Mouse (Mus musculus) limb, embryonic 11.5 days (tissue): Measurements from ENCODE around the gene Hes1. TPM values are rescaled to one million over a fixed set of nuclear protein-coding genes. Genes with fewer than 3 reads are reported as not detected.

Experiments used
- ATAC-seq: fragments of 200-750 bp; cut with Nextera tagmentation; 2 replicates; pipeline ENCODE4 v1.8.0; 2017; ENCODE audit warnings: low read depth; ENCODE audit not compliant: insufficient number of reproducible peaks, low FRiP score, low TSS enrichment
- DNase-seq: peaks from one replicate; pipeline ENCODE4 v3.0.0-alpha.2; 2015; ENCODE audit warnings: low spot score
- H3K27ac ChIP-seq: fragments of 300-500 bp; sonication (generic); replicated peaks from 2 replicates; pipeline ENCODE4 v1.5.1; 2014; ENCODE audit warnings: low read depth, mild to moderate bottlenecking, low read length
- H3K27me3 ChIP-seq: fragments of 300-500 bp; sonication (generic); 2 replicates; pipeline ENCODE4 v1.6.1; 2014; ENCODE audit warnings: mild to moderate bottlenecking, low read length, mixed read lengths; ENCODE audit not compliant: control insufficient read depth, insufficient read depth
- H3K36me3 ChIP-seq: fragments of 300-500 bp; sonication (generic); 2 replicates; pipeline ENCODE4 v1.6.1; 2014; ENCODE audit warnings: mild to moderate bottlenecking, low read length, moderate library complexity, mixed read lengths; ENCODE audit not compliant: control insufficient read depth, insufficient read depth
- H3K4me1 ChIP-seq: fragments of 300-500 bp; sonication (generic); 2 replicates; pipeline ENCODE4 v1.6.1; 2014; ENCODE audit warnings: low read length, mixed read lengths; ENCODE audit not compliant: control insufficient read depth, insufficient read depth
- H3K4me2 ChIP-seq: fragments of 300-500 bp; sonication (generic); 2 replicates; pipeline ENCODE4 v1.6.1; 2014; ENCODE audit warnings: low read depth, mild to moderate bottlenecking, moderate library complexity; ENCODE audit not compliant: severe bottlenecking
- H3K4me3 ChIP-seq: fragments of 300-500 bp; sonication (generic); 2 replicates; pipeline ENCODE4 v1.5.1; 2014; ENCODE audit warnings: low read depth, low read length
- H3K9ac ChIP-seq: fragments of 300-500 bp; sonication (generic); 2 replicates; pipeline ENCODE4 v1.6.1; 2014; ENCODE audit warnings: mild to moderate bottlenecking, low read length
- H3K9me3 ChIP-seq: fragments of 300-500 bp; sonication (generic); 2 replicates; pipeline ENCODE4 v1.6.1; 2016; ENCODE audit warnings: low read length; ENCODE audit not compliant: control insufficient read depth
- WGBS: fragments of 180-500 bp; shearing (Covaris S2); extraction: QIAGEN DNeasy Blood & Tissue Kit; methylation state at CpG from one replicate; pipeline ENCODE4 v1.1.7; 2014; 5-methylcytosine and 5-hydroxymethylcytosine counted together
- polyA plus RNA-seq: library from polyadenylated mRNA; unstranded; fragments of >200 nt; fragmentation: Nextera tagmentation; extraction: Ambion mirVana; gene quantifications from 2 replicates; pipeline ENCODE4 v1.2.1, GENCODE M21; 2014

The Hes1 gene
- polyA plus RNA-seq, 1 experiment from 2014 or later, result 71.0 TPM

DNA sequence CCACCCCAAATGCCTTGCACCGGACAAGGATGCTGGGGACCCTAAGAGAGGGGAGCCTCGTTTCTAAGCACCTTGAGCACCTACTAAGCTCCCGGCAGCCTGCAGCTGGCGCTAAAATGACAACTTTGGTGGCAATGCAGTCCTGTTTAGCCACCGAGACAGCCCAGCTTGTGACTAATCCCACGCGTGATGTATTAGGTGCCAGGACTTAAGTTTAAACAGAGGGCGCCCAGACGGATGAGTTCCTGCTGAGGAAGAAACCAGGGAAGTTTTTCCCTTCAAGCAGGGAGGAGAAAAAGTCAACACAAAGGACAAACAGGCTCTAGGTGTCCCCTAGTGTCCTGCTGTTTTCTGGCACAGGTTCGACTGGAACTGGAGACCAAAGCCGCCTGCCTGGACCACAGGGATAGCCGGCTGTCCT is 6.6 kb downstream of the Hes1 start:
- Histone ChIP-seq H3K4me2 (peak overlapping the region; percentile 67), H3K27ac (peak overlapping the region; percentile 97), H3K4me1 (peaks cover 19% of the 10 kb centered on the region), H3K27me3 (no peaks in the 10 kb centered on the region), H3K9ac (peak overlapping the region; percentile 63), H3K4me3 (peak overlapping the region; percentile 25), H3K9me3 (no peaks in the 10 kb centered on the region), H3K36me3 (no peaks in the 10 kb centered on the region)
- no peak for DNase-seq
- no peak; the same call in 1 of the 2 replicates for ATAC-seq
- WGBS, result 2% methylated on average over 12 of the region's 12 CpGs

DNA sequence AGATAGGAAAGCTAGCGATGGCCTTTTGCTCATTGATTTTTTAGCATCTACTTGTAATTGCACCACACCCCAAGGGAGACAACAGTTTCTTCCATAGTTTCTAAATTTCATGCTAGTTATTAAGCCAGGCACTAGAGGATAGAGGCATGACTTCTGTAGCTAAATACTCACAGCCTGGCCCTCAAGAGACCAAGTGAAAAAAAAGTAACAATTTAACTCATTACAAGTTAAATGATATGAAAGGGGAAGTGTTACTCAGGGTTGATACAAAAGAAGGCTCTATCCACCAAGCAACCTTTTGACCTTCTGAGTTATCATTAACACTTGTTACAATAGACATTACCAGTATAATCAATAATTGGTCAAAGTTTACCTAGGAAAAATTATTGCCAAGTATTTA is 9.1 kb downstream of the Hes1 start:
- H3K36me3 ChIP-seq, result no peaks in the 10 kb centered on the region
- peaks cover 16% of the 10 kb centered on the region for H3K4me1 ChIP-seq
- no peak overlapping the region for H3K9ac ChIP-seq
- H3K27ac ChIP-seq, result no peak overlapping the region
- H3K9me3 ChIP-seq, result no peaks in the 10 kb centered on the region
- 98% methylated on average over 1 of the region's 1 CpGs for WGBS
- no peak for ATAC-seq
- H3K4me3 ChIP-seq, result no peak overlapping the region
- DNase-seq, result no peak
- H3K4me2 ChIP-seq, result no peak overlapping the region
- H3K27me3 ChIP-seq, result no peaks in the 10 kb centered on the region

DNA sequence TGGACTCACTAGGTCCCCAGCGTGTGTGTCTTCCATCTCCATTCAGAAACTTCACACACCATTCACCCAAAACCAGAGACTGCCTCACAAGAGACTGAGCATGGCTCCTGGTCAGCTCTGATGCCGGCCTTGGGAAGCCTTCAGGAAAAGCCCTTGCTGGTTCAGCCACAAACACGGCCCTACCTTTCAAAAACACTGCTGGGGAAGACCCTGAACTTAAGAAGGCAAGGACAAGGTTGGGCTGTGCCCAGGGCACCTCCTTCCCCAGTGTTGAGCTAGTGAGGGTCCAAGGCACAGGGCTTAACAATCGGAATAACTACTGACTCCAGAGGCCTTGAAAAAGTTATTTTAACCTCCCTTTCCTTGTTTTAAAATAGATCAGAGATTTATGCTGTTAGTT is 17.3 kb downstream of the Hes1 start:
- Histone ChIP-seq H3K27ac (no peak overlapping the region), H3K4me1 (peaks cover 8% of the 10 kb centered on the region; the same call in 1 of the 2 replicates), H3K9me3 (no peaks in the 10 kb centered on the region), H3K4me3 (no peak overlapping the region), H3K9ac (no peak overlapping the region), H3K4me2 (no peak overlapping the region), H3K36me3 (no peaks in the 10 kb centered on the region), H3K27me3 (no peaks in the 10 kb centered on the region)
- no peak for DNase-seq
- WGBS, result 67% methylated on average over 4 of the region's 4 CpGs
- no peak for ATAC-seq

DNA sequence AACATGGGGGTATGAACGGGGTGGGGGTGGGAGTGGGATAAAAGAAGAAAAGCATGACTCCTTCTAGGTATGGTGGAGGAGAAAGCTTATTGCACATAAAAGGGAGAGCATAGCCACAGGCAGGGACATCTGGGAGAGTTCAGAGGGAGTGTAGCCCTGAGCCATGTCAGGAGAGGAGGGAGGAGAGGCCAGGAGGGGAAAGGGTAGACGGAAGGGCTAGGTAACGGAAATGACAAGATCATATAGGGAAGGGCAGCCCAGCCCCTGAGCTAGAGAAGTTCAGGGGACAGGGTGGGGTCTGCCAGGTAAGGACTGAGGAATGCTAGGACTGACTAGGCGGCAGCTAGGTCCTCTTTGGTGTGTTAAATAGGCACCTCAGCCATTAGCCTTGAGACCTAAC is 17.8 kb downstream of the Hes1 start:
- WGBS, result 59% methylated on average over 4 of the region's 4 CpGs
- no peaks in the 10 kb centered on the region for H3K27me3 ChIP-seq
- H3K4me2 ChIP-seq, result no peak overlapping the region
- no peaks in the 10 kb centered on the region for H3K36me3 ChIP-seq
- ATAC-seq (no peak), DNase-seq (no peak)
- H3K9ac ChIP-seq, result no peak overlapping the region
- no peak overlapping the region for H3K4me3 ChIP-seq
- H3K4me1 ChIP-seq, result peaks cover 8% of the 10 kb centered on the region; the same call in 1 of the 2 replicates
- H3K27ac ChIP-seq, result no peak overlapping the region
- no peaks in the 10 kb centered on the region for H3K9me3 ChIP-seq

DNA sequence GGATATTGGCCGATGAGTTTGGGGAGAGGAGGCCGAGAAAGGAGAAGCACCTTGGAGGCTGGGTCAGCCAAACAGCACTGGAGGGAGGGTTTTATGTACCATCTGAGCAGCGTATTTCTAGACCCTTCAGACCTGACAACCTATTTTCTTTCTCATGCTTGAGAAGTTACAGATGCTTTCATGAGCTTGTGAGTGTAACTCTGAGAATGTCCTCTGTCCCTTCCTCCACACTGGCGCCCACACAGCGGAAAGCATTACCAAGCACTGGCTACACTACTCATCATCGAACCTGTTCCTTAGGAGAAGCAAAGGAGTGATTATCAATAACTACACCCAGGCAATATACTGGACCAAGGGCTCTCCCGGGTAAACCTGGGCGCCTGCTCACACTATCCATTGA is 18.8 kb downstream of the Hes1 start:
- no peaks in the 10 kb centered on the region for H3K36me3 ChIP-seq
- H3K27me3 ChIP-seq, result no peaks in the 10 kb centered on the region
- no peak overlapping the region for H3K9ac ChIP-seq
- H3K4me1 ChIP-seq, result peaks cover 8% of the 10 kb centered on the region; the same call in 1 of the 2 replicates
- H3K27ac ChIP-seq, result no peak overlapping the region
- WGBS, result 93% methylated on average over 8 of the region's 8 CpGs
- ATAC-seq (no peak), DNase-seq (no peak)
- no peak overlapping the region for H3K4me3 ChIP-seq
- H3K9me3 ChIP-seq, result no peaks in the 10 kb centered on the region
- H3K4me2 ChIP-seq, result no peak overlapping the region

DNA sequence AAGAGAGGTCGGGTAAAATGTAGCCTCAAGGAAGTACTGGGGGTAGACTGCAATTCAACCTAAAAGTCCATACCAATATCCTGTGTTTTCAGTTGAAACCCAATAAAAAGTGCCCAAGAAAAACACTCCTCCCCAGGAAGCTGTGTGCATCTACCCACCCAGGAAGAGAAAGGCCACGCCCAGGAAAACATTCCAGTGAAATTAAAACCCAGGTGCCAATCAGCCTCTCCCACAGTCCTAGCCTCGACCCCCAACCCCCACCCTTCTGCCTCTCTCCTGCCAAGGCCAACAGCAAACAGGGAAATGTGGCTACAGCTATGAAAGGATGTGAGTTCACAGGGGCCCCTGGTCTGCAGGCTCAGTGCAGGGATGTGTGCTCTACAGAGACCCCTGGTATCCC is 19.4 kb downstream of the Hes1 start:
- no peak for ATAC-seq
- H3K9me3 ChIP-seq, result no peaks in the 10 kb centered on the region
- no peak for DNase-seq
- H3K4me1 ChIP-seq, result peaks cover 8% of the 10 kb centered on the region; the same call in 1 of the 2 replicates
- H3K9ac ChIP-seq, result no peak overlapping the region
- H3K4me3 ChIP-seq, result no peak overlapping the region
- H3K27me3 ChIP-seq, result no peaks in the 10 kb centered on the region
- 0 out of 2 replicates have a peak overlapping the region, but pooled peaks have one; percentile 36 for H3K27ac ChIP-seq
- WGBS, result 48% methylated on average over 3 of the region's 3 CpGs
- no peaks in the 10 kb centered on the region for H3K36me3 ChIP-seq
- H3K4me2 ChIP-seq, result no peak overlapping the region

DNA sequence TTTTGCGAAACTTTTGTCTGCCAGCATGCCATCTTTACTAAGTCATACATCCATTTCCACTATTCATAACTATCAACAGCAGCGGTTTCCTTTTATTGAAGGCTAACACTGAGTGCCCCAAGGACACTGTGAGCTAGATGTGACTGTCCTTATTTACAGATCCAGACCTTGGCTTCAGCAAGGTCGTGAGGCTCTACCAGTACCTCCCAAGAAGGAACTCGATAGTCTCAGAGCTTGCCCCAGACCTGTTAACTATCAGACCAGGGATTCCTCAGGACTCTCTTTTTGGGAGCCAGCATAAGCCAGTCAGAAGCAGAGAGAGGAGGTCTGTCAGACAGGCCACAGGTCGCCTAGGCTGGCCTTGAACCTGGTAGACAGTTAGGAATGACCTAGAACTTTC is 24.5 kb downstream of the Hes1 start:
- no peaks in the 10 kb centered on the region for H3K27me3 ChIP-seq
- H3K4me3 ChIP-seq, result no peak overlapping the region
- no peak for ATAC-seq
- no peaks in the 10 kb centered on the region for H3K36me3 ChIP-seq
- peaks cover 3% of the 10 kb centered on the region; the same call in 1 of the 2 replicates for H3K4me1 ChIP-seq
- H3K4me2 ChIP-seq, result no peak overlapping the region
- DNase-seq, result no peak
- H3K9ac ChIP-seq, result no peak overlapping the region
- H3K27ac ChIP-seq, result no peak overlapping the region
- WGBS, result 84% methylated on average over 5 of the region's 5 CpGs
- H3K9me3 ChIP-seq, result no peaks in the 10 kb centered on the region

DNA sequence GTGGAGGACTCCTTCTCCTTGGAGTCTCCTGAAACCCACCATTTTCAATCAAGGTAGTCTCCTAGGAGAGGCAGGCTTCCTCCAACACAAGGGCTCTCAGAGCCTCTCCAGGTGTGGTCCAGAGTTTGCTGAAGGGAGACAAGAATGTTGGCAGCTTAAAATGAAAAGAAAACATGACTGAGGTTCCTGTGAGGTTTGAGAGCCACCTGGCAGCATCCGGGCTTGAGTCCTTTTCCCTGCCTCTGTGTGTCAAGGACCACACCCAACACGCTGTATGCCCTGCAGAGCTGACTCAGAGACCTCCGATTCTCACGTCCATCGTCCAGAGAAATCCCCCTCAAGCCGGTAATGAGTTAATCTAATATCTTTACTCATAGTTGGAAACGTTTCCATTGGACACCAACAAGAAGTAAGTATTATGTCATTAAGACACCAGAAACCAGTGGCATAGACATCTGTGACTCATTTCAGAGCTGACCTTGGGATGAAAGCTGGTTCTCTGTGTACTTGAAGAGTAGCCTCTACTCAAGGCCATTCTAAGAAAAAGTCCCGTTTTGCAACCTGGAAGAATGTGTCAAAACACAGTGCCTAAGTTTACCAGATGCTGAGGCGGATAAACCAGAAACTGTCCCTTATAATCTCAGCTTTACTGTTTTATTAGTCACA is 26.1 kb downstream of the Hes1 start:
- Histone ChIP-seq H3K27ac (no peak overlapping the region), H3K9ac (no peak overlapping the region), H3K4me1 (no peaks in the 10 kb centered on the region), H3K4me3 (no peak overlapping the region), H3K36me3 (no peaks in the 10 kb centered on the region), H3K9me3 (no peaks in the 10 kb centered on the region), H3K4me2 (no peak overlapping the region), H3K27me3 (no peaks in the 10 kb centered on the region)
- ATAC-seq, result no peak
- DNase-seq, result no peak
- 80% methylated on average over 9 of the region's 9 CpGs for WGBS

DNA sequence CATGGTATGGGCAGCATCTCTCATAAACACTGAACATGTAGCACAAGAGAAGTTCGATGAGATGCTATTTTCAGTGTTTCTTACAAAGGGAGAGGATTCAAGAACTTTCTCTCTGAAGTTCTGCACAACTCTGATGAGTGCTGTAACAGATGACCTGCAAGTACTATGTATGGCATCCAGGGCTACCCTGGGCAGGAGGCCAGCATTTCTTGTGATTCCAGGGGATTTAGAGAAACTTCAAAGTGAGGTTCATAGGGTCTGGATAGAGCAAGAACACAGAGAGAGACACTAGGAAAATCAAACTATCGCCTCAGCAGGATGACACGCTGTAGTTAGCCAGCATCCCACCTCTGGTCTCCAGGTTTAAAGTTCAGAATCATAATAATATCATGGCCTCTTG is 31.9 kb downstream of the Hes1 start:
- H3K4me2 ChIP-seq, result no peak overlapping the region
- H3K9ac ChIP-seq, result no peak overlapping the region
- no peak for ATAC-seq

More for the DNA sequence above, 31.9 kb downstream of the Hes1 start:
- no peaks in the 10 kb centered on the region for H3K9me3 ChIP-seq
- H3K27me3 ChIP-seq, result no peaks in the 10 kb centered on the region
- 0 out of 2 replicates have a peak overlapping the region, but pooled peaks have one; percentile 6 for H3K27ac ChIP-seq
- H3K36me3 ChIP-seq, result no peaks in the 10 kb centered on the region
- no peak overlapping the region for H3K4me3 ChIP-seq
- WGBS, result 76% methylated on average over 3 of the region's 3 CpGs
- peaks cover 11% of the 10 kb centered on the region for H3K4me1 ChIP-seq
- DNase-seq, result no peak
